Mouse (Mus musculus) megakaryocyte-erythroid progenitor cell, adult 5 weeks (primary cell): ENCODE measurements around the gene Coq3. TPM values are rescaled to one million over a fixed set of nuclear protein-coding genes. Genes with fewer than 3 reads are reported as not detected.

Experiments
- polyA plus RNA-seq: library from polyadenylated mRNA; stranded (reverse); fragments of >175 nt; gene quantifications from 2 replicates; pipeline ENCODE4 v1.2.3, GENCODE M21; 2012

Coq3 gene
- 2.0 and 2.5 TPM in 2 replicates for polyA plus RNA-seq

GRCm38 (mm10) chr4:21879565-21880220 lies at the start of gene Coq3:
Gene Coq3, plus strand, starts transcription at chr4:21879673.

GRCm38 (mm10) chr4:21847481-21848286 lies 31.8 kb upstream of the Coq3 start, which contains the start of gene Pnisr:
Gene Pnisr, plus strand, starts transcription at chr4:21847583.

GRCm38 (mm10) chr4:21930971-21931771 lies 51.7 kb downstream of the Coq3 start, which contains the start of gene Faxc:
Gene Faxc, plus strand, starts transcription at chr4:21931329.

Other genes with a start within 250 kb of the Coq3 start
- gene Prdm13, start 193.7 kb upstream of the Coq3 start, polyA plus RNA-seq, result 0.03 and 0.07 TPM in 2 replicates
- 0.39 and 0.80 TPM in 2 replicates for gene Ccnc, start 152.0 kb upstream of the Coq3 start, polyA plus RNA-seq
- 1.6 and 2.0 TPM in 2 replicates for gene Usp45, start 112.5 kb upstream of the Coq3 start, polyA plus RNA-seq
- 0.81 and 1.8 TPM in 2 replicates for gene Tstd3, start 112.5 kb upstream of the Coq3 start, polyA plus RNA-seq
- 40.5 and 53.7 TPM in 2 replicates for gene Pnisr, start 32.1 kb upstream of the Coq3 start, polyA plus RNA-seq
- 0.04 TPM in 1 of 2 replicates, not detected in the other for gene Faxc, start 51.7 kb downstream of the Coq3 start, polyA plus RNA-seq